Mouse (Mus musculus): ENCODE data around the gene Stac2.

The Stac2 gene

GRCm38 (mm10) chr11:98052989-98053834, at the start of gene Stac2:
Gene Stac2 (minus strand): TSS chr11:98053462.
- DNase-seq (ENCODE audit: low spot score), result peak; percentile 93

GRCm38 (mm10) chr11:98101332-98101731, 48.1 kb upstream of the Stac2 start:
- DNase-seq (ENCODE audit: low spot score), result no peak

DNA sequence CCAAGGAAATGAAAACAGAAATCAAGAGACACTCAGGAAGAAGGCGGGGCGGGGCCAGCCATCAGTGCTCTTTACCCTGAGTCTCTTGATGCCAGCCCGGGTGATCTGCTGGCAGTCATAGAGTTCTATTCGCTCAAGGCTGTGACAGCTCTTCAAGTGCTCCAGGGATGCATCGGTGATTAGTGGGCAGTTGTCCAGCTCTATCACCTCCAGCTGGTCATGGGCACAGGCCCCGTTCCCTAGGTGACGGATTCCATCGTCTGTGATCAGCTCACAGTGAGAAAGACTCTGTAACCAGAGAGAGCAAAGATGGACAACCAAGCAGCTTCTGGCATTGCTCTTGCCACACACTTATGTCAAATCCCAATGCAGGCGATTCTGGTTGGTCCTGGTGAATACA, 37.3 kb upstream of the Stac2 start:
- DNase-seq (ENCODE audit: low spot score), result no peak

DNA sequence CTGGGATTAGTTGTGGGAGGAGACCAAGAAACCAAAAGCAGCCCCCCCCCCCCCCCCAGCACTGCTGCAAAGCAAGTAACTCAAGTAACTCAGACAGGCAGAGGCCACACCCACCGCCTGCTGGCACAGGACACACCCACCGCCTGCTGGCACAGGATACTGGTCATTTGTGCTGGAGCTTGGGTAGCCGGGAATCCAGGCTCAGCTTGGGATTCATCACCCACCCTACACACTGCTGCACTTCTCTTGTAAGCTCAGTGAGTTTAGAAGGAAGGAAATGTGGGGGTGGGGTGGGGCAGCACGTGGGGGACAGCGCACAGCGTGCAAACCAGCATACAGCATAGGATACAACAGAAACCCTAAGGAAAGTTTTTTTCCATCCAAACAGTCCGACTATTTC, 35.0 kb upstream of the Stac2 start:
- no peak for DNase-seq (ENCODE audit: low spot score)

GRCm38 (mm10) chr11:98086574-98086973, 33.3 kb upstream of the Stac2 start:
- DNase-seq (ENCODE audit: low spot score), result no peak

DNA sequence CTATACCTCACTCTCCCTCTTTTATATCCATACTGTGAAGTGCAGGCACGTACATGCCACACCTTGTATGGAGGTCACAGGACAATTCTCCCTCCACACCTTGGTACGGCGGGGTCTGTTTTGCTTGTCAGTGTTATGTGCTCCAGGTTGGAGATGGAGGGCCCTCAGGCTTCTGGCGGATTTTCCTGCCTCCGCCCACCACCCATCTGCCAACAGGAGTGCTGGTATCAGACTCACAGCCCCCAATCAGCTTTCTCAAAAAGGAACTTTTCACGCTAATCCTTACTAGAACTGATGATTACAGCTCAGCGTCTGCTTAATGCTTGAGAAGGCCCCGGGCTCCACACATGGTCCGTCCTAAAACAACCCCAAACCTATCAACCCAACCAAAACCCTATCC, 32.9 kb upstream of the Stac2 start:
- DNase-seq (ENCODE audit: low spot score), result no peak

GRCm38 (mm10) chr11:98082745-98083144, 29.5 kb upstream of the Stac2 start:
- no peak for DNase-seq (ENCODE audit: low spot score)

- DNase-seq (ENCODE audit: low spot score), result no peak
These were observed 27.2 kb upstream of the Stac2 start for GRCm38 (mm10) chr11:98080450-98080849.

DNA sequence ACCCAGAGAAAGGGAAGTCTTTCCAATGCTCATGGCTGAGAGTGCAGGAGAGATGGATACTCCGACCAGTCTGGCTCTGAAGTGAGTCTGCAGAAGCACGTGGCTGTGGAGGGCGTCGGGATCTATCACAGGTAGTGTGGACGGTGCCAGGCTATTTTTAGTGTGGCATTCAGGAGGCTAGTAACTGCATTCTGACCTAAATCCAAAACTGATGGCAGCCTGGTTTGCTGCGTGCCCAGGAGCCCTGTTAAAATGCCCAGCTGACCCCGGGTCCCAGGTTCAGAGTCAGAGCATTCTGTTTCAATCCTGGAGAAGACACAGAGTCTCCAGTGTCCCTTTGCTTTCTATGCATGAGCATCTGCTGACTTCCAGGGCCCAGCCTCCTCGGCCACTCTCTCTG, 23.8 kb upstream of the Stac2 start:
- DNase-seq (ENCODE audit: low spot score), result no peak

GRCm38 (mm10) chr11:98075195-98075808, 22.0 kb upstream of the Stac2 start:
- peak; percentile 88 for DNase-seq (ENCODE audit: low spot score)

DNA sequence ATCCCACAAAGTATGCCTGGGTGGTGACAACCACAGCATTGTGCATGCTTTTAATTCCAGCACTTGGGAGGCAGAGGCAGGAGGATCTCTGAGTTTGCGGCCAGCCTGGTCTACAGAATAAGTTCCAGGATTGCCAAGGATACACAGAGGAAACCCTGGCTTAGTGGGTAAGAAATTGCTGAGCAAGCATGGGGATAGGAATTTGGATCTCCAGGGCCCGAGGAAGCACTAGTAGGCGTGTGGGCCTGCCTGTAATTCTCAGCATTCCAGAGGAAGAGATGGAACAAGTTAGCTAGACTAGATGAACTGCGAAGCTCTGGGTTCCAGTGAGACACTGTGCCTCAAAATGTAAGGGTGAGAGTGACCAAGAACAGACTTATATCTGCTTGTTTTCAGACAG, 20.2 kb upstream of the Stac2 start:
- no peak for DNase-seq (ENCODE audit: low spot score)

DNA sequence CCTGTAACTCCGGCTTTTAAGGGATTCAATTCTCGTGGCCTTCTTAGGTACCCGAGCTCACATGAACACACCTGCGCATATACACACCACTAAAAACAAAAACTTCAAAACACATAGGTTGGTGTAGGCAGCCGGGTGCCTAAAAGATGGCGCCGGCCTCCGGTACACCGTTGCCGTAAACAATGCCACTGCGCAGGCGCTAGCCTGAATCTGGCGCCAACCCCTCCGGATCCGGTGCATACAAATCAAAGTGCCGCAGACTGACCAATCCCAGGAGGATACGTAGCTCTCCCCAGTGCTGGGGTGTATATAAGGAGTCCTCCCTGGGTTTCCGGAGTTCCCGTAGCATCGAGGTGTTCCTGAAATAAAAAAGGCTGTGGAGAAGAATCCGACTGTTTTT, 14.0 kb upstream of the Stac2 start:
- no peak for DNase-seq (ENCODE audit: low spot score)

- no peak for DNase-seq (ENCODE audit: low spot score)
These were observed 12.9 kb upstream of the Stac2 start for GRCm38 (mm10) chr11:98066201-98066600.

DNA sequence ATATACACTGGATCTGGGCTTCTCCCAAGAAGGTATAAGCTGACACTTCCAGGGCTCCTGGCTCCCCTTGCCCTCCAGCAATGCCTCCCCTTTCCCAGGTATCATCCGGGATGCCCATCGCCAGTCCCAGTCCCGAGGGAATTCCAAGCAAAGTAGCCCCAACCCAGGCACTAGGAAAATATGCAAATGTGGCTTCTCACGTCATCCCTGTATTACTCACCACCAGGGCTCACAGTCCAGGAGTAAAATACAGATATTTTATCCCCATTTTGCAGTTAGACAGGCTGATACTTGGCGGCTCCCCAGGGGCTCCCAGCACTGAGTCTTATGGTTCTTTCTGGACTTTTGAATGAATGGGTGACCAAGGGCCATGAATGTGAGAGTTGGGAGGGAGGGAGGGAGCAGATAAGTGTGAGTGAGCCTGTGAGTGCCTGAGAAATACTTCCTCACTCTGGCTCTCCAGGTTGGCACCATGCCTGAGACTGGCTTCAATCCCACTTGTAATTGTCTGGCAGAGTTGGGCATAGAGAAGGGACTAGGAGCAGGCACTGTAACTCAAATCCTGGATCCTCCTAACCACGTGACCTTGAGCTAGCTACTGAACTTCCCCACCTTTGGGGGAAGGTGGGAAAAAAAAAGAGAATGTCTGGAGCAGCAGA, 8.8 kb upstream of the Stac2 start:
- no peak for DNase-seq (ENCODE audit: low spot score)

- no peak for DNase-seq (ENCODE audit: low spot score)
These were observed 8.2 kb upstream of the Stac2 start for GRCm38 (mm10) chr11:98061441-98061840.

DNA sequence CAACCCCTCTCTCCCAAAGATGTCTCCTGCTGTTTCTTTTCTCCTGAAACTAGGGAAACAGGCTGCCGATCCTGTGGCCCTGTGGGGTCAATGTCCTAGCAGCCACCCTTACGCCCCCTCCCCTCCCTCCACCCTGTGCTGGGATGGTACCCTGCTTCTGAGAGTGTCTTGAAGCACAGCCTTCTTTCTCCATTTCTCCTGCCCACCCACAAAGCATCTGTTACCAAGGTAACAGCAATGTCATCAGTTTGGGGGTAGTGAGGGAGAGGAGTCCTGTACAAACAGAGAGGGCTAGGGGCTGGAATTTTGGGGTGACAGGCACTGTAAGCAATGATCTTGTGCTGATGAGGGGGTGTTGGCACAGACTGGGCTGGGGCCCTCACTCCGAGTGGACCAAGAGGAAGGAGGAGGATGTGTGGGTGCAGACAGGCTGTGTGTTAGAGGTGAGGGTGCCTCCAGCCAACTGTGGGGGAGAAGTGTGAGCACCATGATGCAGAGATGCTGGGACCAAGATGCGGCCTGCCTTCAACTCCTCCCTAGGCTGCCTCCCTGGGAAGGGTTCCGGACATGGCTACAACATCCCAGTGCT, 6.9 kb upstream of the Stac2 start:
- no peak for DNase-seq (ENCODE audit: low spot score)

DNA sequence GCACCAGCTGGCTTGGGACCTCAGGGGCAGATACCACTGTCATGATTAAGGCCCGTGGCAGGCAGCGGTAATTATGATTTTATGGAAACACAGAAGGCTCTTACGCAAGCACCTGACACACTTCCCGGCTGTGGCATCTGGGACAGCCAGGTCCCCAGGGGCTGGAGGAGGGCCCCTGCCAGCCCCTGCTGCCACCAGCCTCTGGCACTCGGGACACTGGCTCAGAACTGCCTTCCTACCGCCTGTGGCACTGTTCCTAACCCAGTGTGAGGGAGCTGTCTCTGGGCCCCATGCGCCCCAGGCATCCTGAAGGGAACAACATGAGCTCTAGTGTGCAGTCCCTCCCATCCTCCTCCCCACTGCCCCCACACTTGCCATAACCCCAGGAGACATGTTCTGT, 6.4 kb upstream of the Stac2 start:
- DNase-seq (ENCODE audit: low spot score), result no peak

DNA sequence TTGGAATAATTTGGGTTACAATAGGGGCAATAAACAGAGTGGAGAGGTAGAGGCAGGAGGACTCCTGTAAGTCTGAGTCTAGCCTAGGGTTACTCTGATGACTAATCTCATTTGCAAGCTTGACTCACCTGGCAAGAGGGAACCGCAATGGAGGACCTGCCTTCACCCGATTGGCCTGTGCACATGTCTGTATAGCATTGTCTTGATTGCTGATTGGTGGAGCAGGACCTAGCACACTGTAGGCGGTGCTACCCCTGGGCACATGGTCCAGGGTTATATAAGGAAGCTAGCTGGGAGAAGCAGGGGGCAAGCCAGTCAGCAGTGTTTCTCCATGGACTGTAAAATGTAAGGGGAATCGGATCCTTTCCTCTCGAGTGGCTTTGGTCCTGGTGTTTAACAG, 4.7 kb upstream of the Stac2 start:
- peak; percentile 18 for DNase-seq (ENCODE audit: low spot score)

DNA sequence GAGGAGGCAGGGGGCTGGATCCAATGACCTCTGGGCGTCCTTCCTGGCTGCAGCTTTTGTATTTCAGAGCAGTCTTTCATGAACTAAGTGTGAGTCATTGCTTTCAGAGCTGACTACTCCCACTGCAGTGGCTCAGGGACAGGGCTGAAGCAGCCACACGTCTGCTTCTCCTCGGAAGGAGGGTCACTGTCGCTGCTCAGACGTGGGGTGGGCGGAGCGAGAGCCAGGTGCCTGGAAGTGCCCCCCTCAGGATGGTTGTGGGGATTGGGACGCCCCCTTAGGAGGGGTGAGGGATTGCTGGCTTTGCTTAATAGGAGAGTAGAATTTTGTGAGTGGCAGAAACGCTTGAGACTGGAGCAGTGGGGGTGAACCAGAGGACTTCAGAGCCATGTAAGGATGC, 4.2 kb upstream of the Stac2 start:
- DNase-seq (ENCODE audit: low spot score), result no peak

- DNase-seq (ENCODE audit: low spot score), result peak; percentile 40
These were observed 903 bp downstream of the Stac2 start for GRCm38 (mm10) chr11:98052129-98052988.

DNA sequence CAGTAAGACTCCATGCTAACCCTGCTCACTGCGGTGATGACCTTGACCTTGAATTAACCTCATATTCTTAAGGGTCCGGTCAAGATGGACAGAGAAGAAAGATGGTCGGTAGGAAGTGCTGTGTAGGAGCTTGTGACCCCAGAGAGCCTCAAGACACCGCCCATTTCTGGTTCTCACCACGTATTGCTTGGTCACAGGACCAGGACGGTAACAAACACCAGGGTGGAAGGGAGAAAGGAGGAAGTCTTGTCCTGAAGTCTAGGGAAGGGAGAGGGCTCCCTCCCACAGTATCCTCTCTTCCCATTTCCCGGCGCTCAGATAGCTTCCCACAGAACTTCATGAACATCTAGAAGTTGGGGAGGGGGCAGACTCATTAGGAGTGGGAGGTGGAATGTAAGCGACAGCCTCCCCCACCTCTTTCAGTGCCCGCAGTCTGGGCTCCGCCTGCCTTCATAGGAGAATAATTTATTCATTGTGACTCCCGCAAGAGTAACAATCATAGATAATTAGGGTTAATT, 1.6 kb downstream of the Stac2 start:
- peak; percentile 23 for DNase-seq (ENCODE audit: low spot score)

DNA sequence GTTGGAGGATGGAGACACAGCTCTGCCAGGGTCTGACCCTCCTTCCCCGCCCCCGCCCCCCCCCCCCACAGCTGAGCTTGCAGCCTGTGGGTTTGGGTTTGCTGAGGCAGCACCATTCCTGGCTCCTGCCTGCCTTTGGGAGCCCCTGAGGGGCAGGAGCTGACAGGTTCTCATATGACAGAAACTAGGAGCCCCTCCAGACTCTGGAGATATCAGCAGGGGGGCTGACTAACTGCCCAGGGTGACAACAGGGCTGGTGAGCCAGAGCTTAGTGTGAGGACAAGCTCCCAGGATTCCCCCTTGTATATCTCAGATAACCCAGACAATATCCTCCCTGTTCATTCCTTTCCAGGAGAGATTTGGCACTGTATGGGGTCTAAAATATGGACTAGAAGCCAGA, 2.3 kb downstream of the Stac2 start:
- no peak for DNase-seq (ENCODE audit: low spot score)
